Mouse (Mus musculus) bone marrow macrophage, adult 2 months (primary cell): ENCODE measurements around the gene Adra1b. TPM values are rescaled to one million over a fixed set of nuclear protein-coding genes. Genes with fewer than 3 reads are reported as not detected.

Source experiments
- H3K27ac ChIP-seq: 2 replicates; pipeline ENCODE4 v1.5.1; 2012; ENCODE audit warnings: low read depth, low read length; ENCODE audit not compliant: insufficient read depth
- H3K4me1 ChIP-seq: 2 replicates; pipeline ENCODE4 v1.6.1; 2012; ENCODE audit warnings: low read length; ENCODE audit not compliant: control insufficient read depth, insufficient read depth
- H3K4me3 ChIP-seq: 2 replicates; pipeline ENCODE4 v1.5.1; 2012; ENCODE audit warnings: mild to moderate bottlenecking, low read length, moderate library complexity; ENCODE audit not compliant: insufficient read depth
- CTCF ChIP-seq: IDR thresholded peaks from 2 replicates; pipeline ENCODE4 v1.5.1; 2012; ENCODE audit warnings: low read depth, mild to moderate bottlenecking, low read length, moderate library complexity
- POLR2A ChIP-seq: IDR thresholded peaks from 2 replicates; pipeline ENCODE4 v1.6.1; 2012; ENCODE audit warnings: mild to moderate bottlenecking, low read depth, low read length, borderline replicate concordance
- polyA plus RNA-seq: library from polyadenylated mRNA; stranded (reverse); fragments of >200 nt; gene quantifications from 2 replicates; pipeline ENCODE4 v1.2.4, GENCODE M21; 2012; ENCODE audit not compliant: missing spikeins, insufficient read depth, insufficient read length

Gene Adra1b
- polyA plus RNA-seq, result not detected in 2 replicates

- no peak within 1 kb of the TSS for H3K4me3 ChIP-seq
- no peak within 1 kb of the TSS for H3K27ac ChIP-seq
- H3K4me1 ChIP-seq, result no peaks in the 10 kb centered on the region
- no peak for TF ChIP-seq POLR2A
- no peak for TF ChIP-seq CTCF
These were observed at the start of gene Adra1b for GRCm38 (mm10) chr11:43901051-43901654. Gene Adra1b (minus strand): TSS chr11:43901210.

GRCm38 (mm10) chr11:43950274-43950673, 49.3 kb upstream of the Adra1b start:
- no peak for TF ChIP-seq CTCF
- no peak for TF ChIP-seq POLR2A
- Histone ChIP-seq H3K4me3 (no peak overlapping the region), H3K27ac (no peak overlapping the region), H3K4me1 (no peaks in the 10 kb centered on the region)

GRCm38 (mm10) chr11:43943781-43944180, 42.8 kb upstream of the Adra1b start:
- H3K4me1 ChIP-seq, result peaks cover 7% of the 10 kb centered on the region; the same call in 1 of the 2 replicates
- no peak overlapping the region for H3K27ac ChIP-seq
- TF ChIP-seq CTCF (no peak), POLR2A (no peak)
- H3K4me3 ChIP-seq, result no peak overlapping the region

GRCm38 (mm10) chr11:43943167-43943566, 42.2 kb upstream of the Adra1b start:
- Histone ChIP-seq H3K4me3 (no peak overlapping the region), H3K4me1 (peaks cover 7% of the 10 kb centered on the region; the same call in 1 of the 2 replicates), H3K27ac (no peak overlapping the region)
- TF ChIP-seq POLR2A (no peak), CTCF (no peak)

- Histone ChIP-seq H3K4me1 (peaks cover 7% of the 10 kb centered on the region; the same call in 1 of the 2 replicates), H3K4me3 (no peak overlapping the region), H3K27ac (no peak overlapping the region)
- no peak for TF ChIP-seq CTCF
- no peak for TF ChIP-seq POLR2A
These were observed 39.6 kb upstream of the Adra1b start for GRCm38 (mm10) chr11:43940501-43941202.

- Histone ChIP-seq H3K27ac (no peak overlapping the region), H3K4me3 (no peak overlapping the region), H3K4me1 (peaks cover 7% of the 10 kb centered on the region; the same call in 1 of the 2 replicates)
- TF ChIP-seq CTCF (no peak), POLR2A (no peak)
These were observed 35.0 kb upstream of the Adra1b start for GRCm38 (mm10) chr11:43936023-43936422.

GRCm38 (mm10) chr11:43933480-43933879, 32.5 kb upstream of the Adra1b start:
- H3K27ac ChIP-seq, result no peak overlapping the region
- H3K4me3 ChIP-seq, result no peak overlapping the region
- H3K4me1 ChIP-seq, result no peaks in the 10 kb centered on the region
- no peak for TF ChIP-seq POLR2A
- TF ChIP-seq CTCF, result no peak

GRCm38 (mm10) chr11:43933000-43933399, 32.0 kb upstream of the Adra1b start:
- H3K27ac ChIP-seq, result no peak overlapping the region
- no peak overlapping the region for H3K4me3 ChIP-seq
- no peaks in the 10 kb centered on the region for H3K4me1 ChIP-seq
- no peak for TF ChIP-seq CTCF
- TF ChIP-seq POLR2A, result no peak

GRCm38 (mm10) chr11:43930191-43930590, 29.2 kb upstream of the Adra1b start:
- TF ChIP-seq CTCF (no peak), POLR2A (no peak)
- Histone ChIP-seq H3K27ac (no peak overlapping the region), H3K4me1 (no peaks in the 10 kb centered on the region), H3K4me3 (no peak overlapping the region)

- Histone ChIP-seq H3K4me3 (no peak overlapping the region), H3K4me1 (no peaks in the 10 kb centered on the region), H3K27ac (no peak overlapping the region)
- TF ChIP-seq CTCF, result no peak
- TF ChIP-seq POLR2A, result no peak
These were observed 28.7 kb upstream of the Adra1b start for GRCm38 (mm10) chr11:43929706-43930105.
